Mouse (Mus musculus) midbrain, postnatal 0 days (tissue): ENCODE data around the gene Ffar3. TPM values are rescaled to one million over a fixed set of nuclear protein-coding genes. Genes with fewer than 3 reads are reported as not detected.
A peak's percentile ranks its signal among the peaks of the same experiment; 100 is the strongest.

ENCODE experiments used
- ATAC-seq: fragments of 200-750 bp; cut with Nextera tagmentation; 2 replicates; pipeline ENCODE4 v1.8.0; 2017; ENCODE audit warnings: moderate number of reproducible peaks, mild to moderate bottlenecking, moderate TSS enrichment, moderate library complexity; ENCODE audit not compliant: low FRiP score
- DNase-seq: peaks from one replicate; pipeline ENCODE4 v3.0.0-alpha.2; 2015; ENCODE audit warnings: low spot score
- H3K27ac ChIP-seq: fragments of 300-500 bp; sonication (generic); 2 replicates; pipeline ENCODE4 v1.5.1; 2014; ENCODE audit warnings: low read depth, mild to moderate bottlenecking, low read length, mixed read lengths
- H3K27me3 ChIP-seq: fragments of 300-500 bp; sonication (generic); 2 replicates; pipeline ENCODE4 v1.6.1; 2014; ENCODE audit warnings: low read length, control low read depth, mixed read lengths; ENCODE audit not compliant: insufficient read depth
- H3K36me3 ChIP-seq: fragments of 300-500 bp; sonication (generic); 2 replicates; pipeline ENCODE4 v1.6.1; 2014; ENCODE audit warnings: low read length, control low read depth, mixed read lengths; ENCODE audit not compliant: insufficient read depth
- H3K4me1 ChIP-seq: fragments of 300-500 bp; sonication (generic); 2 replicates; pipeline ENCODE4 v1.6.1; 2014; ENCODE audit warnings: mild to moderate bottlenecking, control low read depth, antibody characterized with exemption, low read length, mixed read lengths; ENCODE audit not compliant: insufficient read depth
- H3K4me2 ChIP-seq: fragments of 300-500 bp; sonication (generic); 2 replicates; pipeline ENCODE4 v1.6.1; 2014; ENCODE audit warnings: low read depth, mild to moderate bottlenecking, low read length, mixed read lengths; ENCODE audit not compliant: poor library complexity, severe bottlenecking
- H3K4me3 ChIP-seq: fragments of 300-500 bp; sonication (generic); 2 replicates; pipeline ENCODE4 v1.5.1; 2014; ENCODE audit warnings: low read depth, mild to moderate bottlenecking, low read length, moderate library complexity
- H3K9ac ChIP-seq: fragments of 300-500 bp; sonication (generic); replicated peaks from 2 replicates; pipeline ENCODE4 v1.6.1; 2014; ENCODE audit warnings: mild to moderate bottlenecking, low read length, moderate library complexity, mixed read lengths; ENCODE audit not compliant: poor library complexity, severe bottlenecking
- H3K9me3 ChIP-seq: fragments of 300-500 bp; sonication (generic); 2 replicates; pipeline ENCODE4 v1.6.1; 2016; ENCODE audit warnings: low read length, control low read depth
- CTCF ChIP-seq: IDR thresholded peaks from 2 replicates; pipeline ENCODE4 v1.5.1; 2016; ENCODE audit warnings: antibody characterized with exemption, mild to moderate bottlenecking
- WGBS: fragments of 180-500 bp; shearing (Covaris S2); extraction: QIAGEN DNeasy Blood & Tissue Kit; methylation state at CpG from one replicate; pipeline ENCODE4 v1.1.7; 2014; 5-methylcytosine and 5-hydroxymethylcytosine counted together
- polyA plus RNA-seq: library from polyadenylated mRNA; unstranded; fragments of >200 nt; fragmentation: Nextera tagmentation; extraction: Ambion mirVana; gene quantifications from 2 replicates; pipeline ENCODE4 v1.2.1, GENCODE M21; 2015
- total RNA-seq: library from RNA; depleted of rRNA; stranded (reverse); fragments of >200 nt; gene quantifications from 2 replicates; pipeline ENCODE4 v1.2.3, GENCODE M21; 2014; rRNA removed

Gene Ffar3
- total RNA-seq: not detected in 2 replicates
- polyA plus RNA-seq: not detected in 2 replicates

DNA sequence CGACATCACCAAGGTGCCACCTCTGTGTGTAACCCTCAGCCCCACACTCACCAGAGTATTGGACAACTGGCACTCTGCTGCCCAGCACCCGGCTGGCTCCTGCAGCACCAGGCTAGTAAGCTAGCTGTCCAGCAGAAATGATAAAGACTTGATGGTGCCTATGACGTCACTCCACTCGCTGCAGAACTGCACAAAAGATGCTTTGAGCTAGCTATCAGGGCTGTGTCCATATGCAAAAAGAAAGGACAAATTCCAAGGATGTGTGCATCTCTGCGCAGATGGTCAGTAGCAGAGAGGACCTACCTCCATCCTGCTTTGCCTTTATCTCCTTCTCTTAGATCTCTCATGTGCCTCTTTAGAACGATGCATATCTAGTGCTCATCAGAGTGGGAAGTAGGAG lies at the start of gene Ffar3:
Gene Ffar3, minus strand, starts transcription at position 101 of the 400 bp plus-strand sequence.
- Histone ChIP-seq H3K27ac (no peak within 1 kb of the TSS), H3K4me1 (no peaks in the 10 kb centered on the region), H3K4me2 (no peak within 1 kb of the TSS), H3K4me3 (no peak within 1 kb of the TSS), H3K9ac (no peak within 1 kb of the TSS), H3K36me3 (no peaks in the 10 kb centered on the region), H3K27me3 (no peaks in the 10 kb centered on the region; the same call in 1 of the 2 replicates), H3K9me3 (no peaks in the 10 kb centered on the region)
- 84% methylated on average over 6 of the region's 6 CpGs for WGBS
- no peak for TF ChIP-seq CTCF
- ATAC-seq (no peak), DNase-seq (no peak)

DNA sequence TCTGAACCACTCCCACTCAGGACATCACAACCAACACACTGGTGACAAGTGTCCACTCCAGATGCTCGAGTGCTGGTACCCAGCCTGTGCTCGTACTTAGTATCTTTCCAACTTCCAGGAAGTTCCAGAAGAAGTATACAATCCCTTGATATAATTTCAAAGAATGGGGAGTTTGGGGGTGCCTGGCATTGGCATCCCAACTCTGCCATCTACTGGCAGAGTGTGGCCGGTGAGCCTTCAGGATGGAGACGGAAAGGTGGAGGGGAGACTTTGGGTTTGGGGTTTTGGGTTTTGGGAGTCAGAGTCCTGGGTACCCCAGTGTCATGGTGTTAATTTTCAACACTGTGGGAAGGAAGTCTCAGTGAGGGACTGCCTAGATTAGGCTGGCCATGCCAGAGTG lies 48.1 kb upstream of the Ffar3 start:
- no peaks in the 10 kb centered on the region for H3K27me3 ChIP-seq
- no peak overlapping the region for H3K9ac ChIP-seq
- H3K4me2 ChIP-seq: no peak overlapping the region
- H3K9me3 ChIP-seq: no peaks in the 10 kb centered on the region
- H3K27ac ChIP-seq: no peak overlapping the region
- H3K36me3 ChIP-seq: no peaks in the 10 kb centered on the region
- ATAC-seq: no peak
- WGBS: 51% methylated on average over 4 of the region's 4 CpGs
- TF ChIP-seq CTCF: peak; percentile 68
- H3K4me3 ChIP-seq: no peak overlapping the region
- no peaks in the 10 kb centered on the region for H3K4me1 ChIP-seq
- peak; percentile 6 for DNase-seq

GRCm38 (mm10) chr7:30895217-30895616 lies 39.2 kb upstream of the Ffar3 start:
- Histone ChIP-seq H3K9ac (no peak overlapping the region), H3K4me3 (no peak overlapping the region), H3K4me1 (no peaks in the 10 kb centered on the region), H3K36me3 (no peaks in the 10 kb centered on the region), H3K4me2 (no peak overlapping the region), H3K27me3 (no peaks in the 10 kb centered on the region), H3K27ac (no peak overlapping the region), H3K9me3 (no peaks in the 10 kb centered on the region)
- DNase-seq (no peak), ATAC-seq (no peak)
- no peak for TF ChIP-seq CTCF
- WGBS: 94% methylated on average over 3 of the region's 3 CpGs

DNA sequence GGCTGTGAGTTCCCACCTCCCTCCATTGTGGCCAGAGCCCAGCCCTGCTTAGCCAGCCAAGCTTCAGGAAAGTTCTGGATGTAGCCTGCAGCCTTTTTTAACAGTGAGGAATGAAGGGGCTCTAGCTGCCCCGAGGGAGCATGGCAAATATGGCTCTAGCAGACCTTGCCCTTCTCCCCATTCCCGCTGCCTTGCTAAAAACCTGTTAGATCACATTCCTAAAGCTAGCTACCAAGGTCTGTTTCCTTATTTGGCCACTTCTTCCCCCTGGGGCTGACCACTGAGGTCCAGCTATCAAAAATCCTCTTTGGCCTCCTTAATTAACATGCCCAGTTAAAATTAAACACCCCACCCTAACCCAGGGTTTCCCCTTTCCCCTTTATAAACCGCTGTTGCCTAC lies 36.5 kb upstream of the Ffar3 start:
- no peak overlapping the region for H3K4me2 ChIP-seq
- no peaks in the 10 kb centered on the region for H3K9me3 ChIP-seq
- H3K4me3 ChIP-seq: no peak overlapping the region
- no peak overlapping the region for H3K27ac ChIP-seq
- no peaks in the 10 kb centered on the region for H3K36me3 ChIP-seq
- no peaks in the 10 kb centered on the region for H3K4me1 ChIP-seq
- TF ChIP-seq CTCF: no peak
- 73% methylated on average over 3 of the region's 3 CpGs for WGBS
- no peak overlapping the region for H3K9ac ChIP-seq
- no peak for ATAC-seq
- DNase-seq: no peak
- no peaks in the 10 kb centered on the region for H3K27me3 ChIP-seq

- H3K4me1 ChIP-seq: no peaks in the 10 kb centered on the region
- H3K9me3 ChIP-seq: no peaks in the 10 kb centered on the region
- DNase-seq (no peak), ATAC-seq (no peak)
- H3K36me3 ChIP-seq: no peaks in the 10 kb centered on the region
- 89% methylated on average over 9 of the region's 9 CpGs for WGBS
- no peak for TF ChIP-seq CTCF
- H3K27ac ChIP-seq: no peak overlapping the region
- H3K4me2 ChIP-seq: no peak overlapping the region
- H3K27me3 ChIP-seq: no peaks in the 10 kb centered on the region
- H3K9ac ChIP-seq: no peak overlapping the region
- H3K4me3 ChIP-seq: no peak overlapping the region
Measured at GRCm38 (mm10) chr7:30891746-30892145, 35.8 kb upstream of the Ffar3 start.

DNA sequence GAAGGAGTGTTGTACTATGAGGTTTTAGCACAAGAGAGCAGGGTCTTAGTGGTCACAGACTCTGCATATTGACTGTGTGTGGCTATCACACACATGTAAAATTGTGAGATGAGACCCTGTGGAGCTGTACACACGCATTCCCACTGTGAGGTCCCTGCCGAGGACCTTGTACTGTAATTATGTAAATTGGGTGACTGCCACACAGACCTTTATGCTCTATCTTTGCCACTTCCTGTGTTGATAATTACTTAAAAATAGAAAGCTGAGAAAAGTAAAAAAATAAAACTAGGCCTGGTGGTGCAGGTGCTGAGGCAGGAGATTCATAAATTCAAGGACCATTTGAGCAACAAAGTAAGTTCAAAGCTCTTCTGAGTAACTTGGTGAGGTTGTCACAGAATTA lies 34.7 kb upstream of the Ffar3 start:
- H3K9ac ChIP-seq: no peak overlapping the region
- no peaks in the 10 kb centered on the region for H3K4me1 ChIP-seq
- ATAC-seq: no peak
- TF ChIP-seq CTCF: no peak
- H3K27ac ChIP-seq: no peak overlapping the region
- H3K36me3 ChIP-seq: no peaks in the 10 kb centered on the region
- H3K27me3 ChIP-seq: no peaks in the 10 kb centered on the region
- H3K4me3 ChIP-seq: no peak overlapping the region
- no peaks in the 10 kb centered on the region for H3K9me3 ChIP-seq
- H3K4me2 ChIP-seq: no peak overlapping the region
- WGBS: 74% methylated on average over 2 of the region's 2 CpGs
- DNase-seq: no peak
